Comparison of ENCODE assay signal across 8 mouse cellular contexts in genomic region chr13:44839866-44840835, GRCm38 (mm10).
A peak's percentile ranks its signal among the peaks of the same experiment; 100 is the strongest.
DNase-seq lines count a peak whose midpoint lies in the region; ATAC-seq lines count a peak whose summit lies in the region.

No protein-coding gene starts in this region.

- no peaks in the 10 kb centered on the region for H3K36me3 ChIP-seq in intestine, embryonic 14.5 days (ENCODE audit: control insufficient read depth, insufficient read depth, low read length)

- no peaks in the 10 kb centered on the region for H3K27me3 ChIP-seq in intestine, embryonic 14.5 days (replicated peaks; ENCODE audit: control insufficient read depth, insufficient read depth, low read length)

- peak overlapping the region; percentile 69 for H3K27ac ChIP-seq in intestine, embryonic 14.5 days (ENCODE audit: low read depth)

- 0 out of 2 replicates have a peak overlapping the region, but pooled peaks have one; percentile 10 for H3K9ac ChIP-seq in intestine, embryonic 14.5 days (ENCODE audit: low read length)

- peak overlapping the region; percentile 31 for H3K4me3 ChIP-seq in intestine, embryonic 14.5 days (ENCODE audit: low read depth, low read length)

- DNase-seq in adrenal gland, adult 2 months = peak; percentile 92
- DNase-seq in embryo, embryonic 10.5 days (ENCODE audit: low spot score) = peak; percentile 91
- peak; percentile 73 for DNase-seq in gastrocnemius, postnatal 14 days
- peak; percentile 82 for DNase-seq in intestine, embryonic 14.5 days (ENCODE audit: low spot score)
- DNase-seq in left cerebral cortex, adult 8-10 months (ENCODE audit: low spot score in 2 of 2) = peak; percentile 41 to 73
- DNase-seq in lung, postnatal 36 days = peak; percentile 92
- peak; percentile 59 for DNase-seq in right cerebral cortex, postnatal 14 days

- peak; percentile 85 for ATAC-seq in intestine, embryonic 14.5 days (replicated peaks; ENCODE audit: low FRiP score, low TSS enrichment, low read depth)
- no peak for ATAC-seq in activated CD4-positive, CD25-positive, alpha-beta regulatory T cell, adult 4 months

- peaks cover 10% of the 10 kb centered on the region for H3K4me1 ChIP-seq in intestine, embryonic 14.5 days (replicated peaks; ENCODE audit: control insufficient read depth, insufficient read depth, low read length)

- WGBS in intestine, embryonic 14.5 days = 6% methylated on average over 20 of the region's 20 CpGs

- peak overlapping the region; percentile 64 for H3K4me2 ChIP-seq in intestine, embryonic 14.5 days (ENCODE audit: low read length)

- no peaks in the 10 kb centered on the region for H3K9me3 ChIP-seq in intestine, embryonic 14.5 days (ENCODE audit: control insufficient read depth, low read length)

- intact Hi-C loops in gastrocnemius, postnatal 14 days (cut with DNase I; ENCODE audit: low total_unique reads) = no loop called here
